Mouse (Mus musculus) lung, embryonic 14.5 days (tissue): ENCODE data around the gene Macf1. TPM values are rescaled to one million over a fixed set of nuclear protein-coding genes. Genes with fewer than 3 reads are reported as not detected.

Experiments
- ATAC-seq: fragments of 200-750 bp; cut with Nextera tagmentation; 2 replicates; pipeline ENCODE4 v1.8.0; 2017; ENCODE audit warnings: mild to moderate bottlenecking, moderate TSS enrichment, moderate library complexity; ENCODE audit not compliant: insufficient read depth
- DNase-seq: peaks from one replicate; pipeline ENCODE4 v3.0.0-alpha.2; 2015
- H3K27ac ChIP-seq: fragments of 300-500 bp; sonication (generic); 2 replicates; pipeline ENCODE4 v1.5.1; 2014; ENCODE audit warnings: low read depth, mild to moderate bottlenecking, moderate library complexity
- H3K27me3 ChIP-seq: fragments of 300-500 bp; sonication (generic); 2 replicates; pipeline ENCODE4 v1.6.1; 2014; ENCODE audit warnings: low read length, control low read depth; ENCODE audit not compliant: insufficient read depth
- H3K36me3 ChIP-seq: fragments of 300-500 bp; sonication (generic); 2 replicates; pipeline ENCODE4 v1.6.1; 2014; ENCODE audit warnings: control low read depth; ENCODE audit not compliant: insufficient read depth
- H3K4me1 ChIP-seq: fragments of 300-500 bp; sonication (generic); 2 replicates; pipeline ENCODE4 v1.6.1; 2014; ENCODE audit warnings: antibody characterized with exemption, control low read depth; ENCODE audit not compliant: insufficient read depth
- H3K4me2 ChIP-seq: fragments of 300-500 bp; sonication (generic); 2 replicates; pipeline ENCODE4 v1.6.1; 2014; ENCODE audit warnings: mild to moderate bottlenecking
- H3K4me3 ChIP-seq: fragments of 300-500 bp; sonication (generic); 2 replicates; pipeline ENCODE4 v1.5.1; 2014; ENCODE audit warnings: low read depth, low read length
- H3K9ac ChIP-seq: fragments of 300-500 bp; sonication (generic); 2 replicates; pipeline ENCODE4 v1.6.1; 2014
- H3K9me3 ChIP-seq: fragments of 300-500 bp; sonication (generic); 2 replicates; pipeline ENCODE4 v1.6.1; 2016; ENCODE audit warnings: low read depth, low read length, control low read depth
- CTCF ChIP-seq: IDR thresholded peaks from 2 replicates; pipeline ENCODE4 v1.5.1; 2016; ENCODE audit warnings: antibody characterized with exemption, low read depth
- WGBS: fragments of 180-500 bp; shearing (Covaris S2); extraction: QIAGEN DNeasy Blood & Tissue Kit; methylation state at CpG from one replicate; pipeline ENCODE4 v1.1.7; 2014; 5-methylcytosine and 5-hydroxymethylcytosine counted together
- microRNA-seq: library from miRNA; unstranded; fragments of <30 nt; microRNA quantifications from one replicate; pipeline ENCODE4, GENCODE M21; 2016; ENCODE audit warnings: borderline number of aligned reads
- polyA plus RNA-seq: library from polyadenylated mRNA; unstranded; fragments of >200 nt; fragmentation: Nextera tagmentation; extraction: Ambion mirVana; gene quantifications from 2 replicates; pipeline ENCODE4 v1.2.1, GENCODE M21; 2014

Gene Macf1
- polyA plus RNA-seq, 1 experiment from 2014 or later: 103 TPM

DNA sequence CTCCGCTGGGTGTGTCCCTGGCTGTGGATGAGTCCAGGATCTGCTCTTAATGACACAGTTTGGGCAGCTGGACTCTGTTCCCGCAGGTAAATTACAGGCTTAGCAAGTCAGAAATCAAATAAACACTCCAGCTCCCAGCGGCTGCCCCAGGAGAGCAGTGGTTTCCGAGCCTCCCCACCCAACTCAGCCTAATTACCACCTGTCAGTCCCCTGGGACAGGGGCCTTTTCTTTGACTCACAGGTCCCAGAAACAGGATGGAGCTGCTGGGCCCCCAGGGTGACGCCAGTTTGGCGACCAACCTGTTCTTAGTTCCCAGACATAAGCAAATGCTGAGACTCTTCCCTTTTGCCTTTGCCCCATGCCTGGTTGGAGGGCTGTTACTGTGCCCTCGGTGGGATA is 372.3 kb downstream of the Macf1 start:
- no peaks in the 10 kb centered on the region for H3K9me3 ChIP-seq
- no peaks in the 10 kb centered on the region for H3K27me3 ChIP-seq
- H3K9ac ChIP-seq: no peak overlapping the region
- DNase-seq (no peak), ATAC-seq (no peak)
- TF ChIP-seq CTCF: no peak
- H3K4me3 ChIP-seq: no peak overlapping the region
- H3K4me1 ChIP-seq: no peaks in the 10 kb centered on the region
- H3K4me2 ChIP-seq: no peak overlapping the region
- 63% methylated on average over 7 of the region's 7 CpGs for WGBS
- H3K36me3 ChIP-seq: no peaks in the 10 kb centered on the region
- H3K27ac ChIP-seq: no peak overlapping the region

- TF ChIP-seq CTCF: no peak
- no peak for DNase-seq
- H3K4me2 ChIP-seq: no peak overlapping the region
Observed at GRCm38 (mm10) chr4:123308292-123308691, 375.9 kb downstream of the Macf1 start.

DNA sequence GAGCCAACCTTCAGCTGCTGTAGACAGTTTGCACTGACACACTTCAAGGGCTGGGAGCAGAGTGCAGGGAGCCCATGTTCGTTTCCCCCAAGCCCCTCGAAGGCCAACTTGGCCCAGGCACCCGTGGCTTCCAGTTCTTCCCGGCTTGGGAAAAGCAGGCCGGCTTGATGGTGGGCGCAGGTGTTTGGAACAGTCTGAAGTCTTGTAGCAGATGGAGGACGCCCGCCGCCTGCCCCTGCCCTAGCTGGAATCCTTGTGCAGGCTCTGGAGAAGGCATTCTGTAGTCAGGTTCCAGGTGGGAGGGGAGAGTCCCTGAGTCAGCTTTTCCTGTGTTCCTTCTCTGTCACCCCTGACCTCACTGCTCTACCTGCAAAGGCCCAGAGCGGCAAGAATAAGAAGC is 377.2 kb downstream of the Macf1 start:
- H3K4me3 ChIP-seq: no peak overlapping the region
- H3K4me1 ChIP-seq: no peaks in the 10 kb centered on the region
- no peak overlapping the region for H3K27ac ChIP-seq
- WGBS: 85% methylated on average over 10 of the region's 10 CpGs
- H3K9me3 ChIP-seq: no peaks in the 10 kb centered on the region
- ATAC-seq (no peak), DNase-seq (no peak)
- no peaks in the 10 kb centered on the region for H3K27me3 ChIP-seq
- H3K36me3 ChIP-seq: peaks cover 14% of the 10 kb centered on the region
- no peak for TF ChIP-seq CTCF
- H3K4me2 ChIP-seq: no peak overlapping the region
- no peak overlapping the region for H3K9ac ChIP-seq

More at GRCm38 (mm10) chr4:123308292-123308691, 375.9 kb downstream of the Macf1 start:
- peaks cover under 1% of the 10 kb centered on the region; the same call in 1 of the 2 replicates for H3K36me3 ChIP-seq
- WGBS: 35% methylated on average over 3 of the region's 3 CpGs
- H3K27me3 ChIP-seq: no peaks in the 10 kb centered on the region
- no peak overlapping the region for H3K4me3 ChIP-seq
- no peaks in the 10 kb centered on the region for H3K4me1 ChIP-seq
- H3K9me3 ChIP-seq: no peaks in the 10 kb centered on the region
- H3K27ac ChIP-seq: no peak overlapping the region
- ATAC-seq: no peak
- H3K9ac ChIP-seq: no peak overlapping the region

DNA sequence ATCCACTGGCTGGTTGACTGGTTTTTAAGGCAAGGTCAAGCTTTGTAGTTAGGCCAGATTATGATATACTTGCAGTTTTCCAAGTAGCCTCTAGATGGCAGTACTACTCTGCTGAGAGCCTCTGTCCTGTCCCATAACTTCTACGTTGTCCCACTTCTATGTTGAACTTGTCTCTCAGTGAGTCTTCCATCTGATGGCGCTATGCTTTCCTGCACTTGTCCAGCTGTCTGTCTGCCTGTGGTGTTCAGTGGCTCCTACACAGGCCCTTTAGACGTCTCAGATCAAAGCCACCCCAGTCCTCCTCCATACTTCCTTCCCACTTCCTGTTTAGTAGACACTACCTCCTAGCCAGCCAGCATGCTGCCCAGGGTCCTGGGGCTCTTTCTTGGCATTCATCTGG is 378.4 kb downstream of the Macf1 start:
- Histone ChIP-seq H3K27me3 (no peaks in the 10 kb centered on the region), H3K9ac (no peak overlapping the region), H3K4me2 (no peak overlapping the region), H3K4me3 (no peak overlapping the region), H3K4me1 (no peaks in the 10 kb centered on the region), H3K9me3 (no peaks in the 10 kb centered on the region), H3K36me3 (peaks cover 20% of the 10 kb centered on the region), H3K27ac (no peak overlapping the region)
- peak; percentile 59 for ATAC-seq
- 25% methylated on average over 3 of the region's 3 CpGs for WGBS
- peak; percentile 83 for TF ChIP-seq CTCF
- peak; percentile 84 for DNase-seq

Small RNA genes lying within 50 kb of the gene (microRNA-seq; reads per million reads assigned to microRNA genes)
- not detected for gene Mir6398

Other genes starting within 250 kb of the Macf1 start
- 313 TPM in 2 replicates for gene Ndufs5, start 33.8 kb upstream of the Macf1 start, polyA plus RNA-seq
- gene Akirin1, start 66.0 kb upstream of the Macf1 start, polyA plus RNA-seq: 48.0 and 49.6 TPM in 2 replicates
- gene Rhbdl2, start 103.5 kb upstream of the Macf1 start, polyA plus RNA-seq: 0.72 and 1.1 TPM in 2 replicates
- 0.11 TPM in 1 of 2 replicates, not detected in the other for gene 4933427I04Rik, start 175.3 kb upstream of the Macf1 start, polyA plus RNA-seq
- gene Mycbp, start 220.5 kb upstream of the Macf1 start, polyA plus RNA-seq: 61.5 and 81.4 TPM in 2 replicates
- 50.2 and 54.3 TPM in 2 replicates for gene Rragc, start 233.1 kb upstream of the Macf1 start, polyA plus RNA-seq
- not detected in 2 replicates for gene 4930535I16Rik, start 233.7 kb upstream of the Macf1 start, polyA plus RNA-seq